Mouse (Mus musculus): ENCODE data around the gene A430033K04Rik.

Gene A430033K04Rik

DNA sequence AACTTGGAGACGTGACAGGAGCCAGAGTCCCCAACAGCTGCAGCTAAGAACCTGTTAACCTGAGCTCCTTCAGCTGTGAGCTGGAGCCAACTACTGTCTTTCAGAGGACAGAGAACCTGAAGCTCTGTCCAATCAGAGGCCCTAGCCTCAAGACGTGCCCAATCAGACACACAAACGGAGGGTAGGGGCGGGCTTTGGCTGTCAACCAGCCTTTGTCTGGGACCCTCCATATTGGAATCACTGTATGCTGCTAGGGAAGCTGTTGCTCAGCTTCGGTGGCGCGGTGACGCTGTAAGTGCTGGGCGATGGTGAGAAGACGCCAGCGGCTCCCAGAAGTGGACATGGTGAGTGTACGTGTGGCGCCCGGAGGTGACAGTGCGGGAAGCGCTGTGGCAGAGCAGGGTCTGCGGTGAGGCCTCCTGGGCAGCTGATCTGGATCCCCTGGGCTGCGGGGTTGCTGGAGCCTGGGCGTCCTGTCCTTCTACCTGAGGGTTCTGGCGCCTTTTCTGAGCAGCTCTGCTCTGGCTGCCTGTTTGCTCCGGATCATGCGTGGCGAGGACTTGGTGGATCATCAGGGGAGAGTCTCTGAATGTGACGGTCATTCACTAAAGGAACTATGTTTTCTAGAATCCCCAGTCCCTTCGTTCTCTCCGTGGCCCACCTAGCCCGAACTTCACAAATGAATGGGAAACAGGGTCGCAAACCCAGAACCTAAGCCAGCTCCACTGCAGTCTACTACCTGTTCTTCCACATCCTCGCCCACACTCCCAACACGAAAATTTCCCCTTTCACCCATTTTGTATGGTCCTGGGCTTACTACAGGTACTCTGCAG is at the start of gene A430033K04Rik:
TSS of gene A430033K04Rik (plus strand) at position 215 of the 833 bp plus-strand sequence.
- in situ Hi-C loops (cut with MboI), result no loop called here

DNA sequence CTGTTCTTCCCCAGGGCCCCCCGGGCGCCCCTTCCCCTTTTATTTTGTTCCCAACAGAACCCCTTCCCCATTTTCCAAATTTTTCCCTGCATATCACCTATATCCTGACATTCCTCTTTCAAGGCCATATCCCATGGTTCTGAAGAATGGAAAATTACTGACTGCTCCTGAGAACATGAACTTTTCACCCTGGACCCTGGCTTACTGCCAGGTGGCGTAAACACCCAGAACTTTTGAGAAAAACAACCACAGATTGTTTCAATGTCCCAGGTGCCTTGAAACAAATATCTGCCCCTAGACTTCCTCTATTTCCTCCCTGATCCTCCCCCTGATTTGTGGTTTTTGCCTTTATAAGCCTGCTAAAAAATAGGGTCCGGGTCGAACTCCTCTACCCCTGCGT is 35.3 kb upstream of the A430033K04Rik start:
- in situ Hi-C loops (cut with MboI), result no loop called here

DNA sequence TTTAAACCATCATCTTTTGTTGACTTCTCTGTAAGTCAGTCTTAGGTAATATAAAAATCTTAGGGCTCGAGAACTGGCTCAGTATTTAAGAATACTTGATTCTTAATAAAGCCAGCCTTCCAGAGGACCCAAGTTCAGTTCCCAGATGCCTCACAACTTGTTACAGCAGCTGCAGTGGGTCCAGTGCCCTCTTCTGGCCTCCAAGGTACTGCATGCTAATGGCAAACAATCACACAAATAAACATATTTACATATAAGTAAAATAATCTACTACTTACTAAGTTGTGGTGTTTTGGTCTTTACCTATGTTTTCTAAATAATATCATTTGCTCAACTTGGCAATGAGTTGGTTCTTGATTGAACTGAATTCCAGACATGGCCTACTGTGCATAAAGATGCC is 4.3 kb upstream of the A430033K04Rik start:
- in situ Hi-C loops (cut with MboI), result no loop called here

DNA sequence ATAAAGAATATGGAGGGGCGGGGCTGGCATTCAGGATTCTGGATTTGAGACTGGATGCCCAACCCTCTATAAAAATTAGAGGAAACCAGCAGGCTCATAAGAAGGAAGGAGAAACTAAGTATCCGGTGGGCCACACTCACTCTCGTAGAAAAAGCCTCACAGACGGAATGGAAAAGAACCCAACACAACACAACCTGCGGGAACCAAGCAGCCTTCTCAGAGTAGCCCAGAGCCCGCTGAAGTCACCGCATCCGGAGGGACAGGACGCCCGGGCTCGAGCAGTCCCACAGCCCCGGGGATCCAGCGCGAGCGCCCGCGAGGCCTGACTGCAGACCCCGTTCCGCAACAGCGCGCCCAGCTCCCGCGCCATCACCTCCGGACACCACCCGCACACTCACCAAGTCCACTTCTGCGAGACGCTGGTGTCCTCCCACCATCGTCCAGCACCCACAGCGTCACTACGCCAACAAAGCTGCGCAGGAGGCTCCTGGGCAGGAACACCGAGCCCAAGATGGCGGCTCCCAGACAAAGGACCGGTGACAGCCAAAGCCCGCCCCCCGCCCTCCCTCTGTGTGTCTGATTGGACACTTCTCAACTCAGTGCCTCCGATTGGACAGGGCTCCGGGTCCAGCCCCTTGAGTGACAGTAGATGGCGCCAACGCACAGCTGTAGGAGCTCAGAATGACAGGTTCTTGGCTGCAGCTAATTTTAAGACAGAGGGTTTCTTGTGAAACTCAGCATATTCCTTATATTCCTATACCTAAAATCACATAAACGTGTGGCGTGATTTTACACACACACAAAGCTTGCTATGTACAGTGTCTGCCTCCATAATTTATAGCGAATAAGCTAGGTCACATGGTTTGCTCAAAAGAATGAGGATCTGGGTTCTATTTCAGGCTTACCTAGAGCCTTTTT is 3.2 kb upstream of the A430033K04Rik start, which contains the start of gene Zfp68:
TSS of gene Zfp68 (minus strand) at position 551 of the 918 bp plus-strand sequence.
- in situ Hi-C loops (cut with MboI), result no loop called here

DNA sequence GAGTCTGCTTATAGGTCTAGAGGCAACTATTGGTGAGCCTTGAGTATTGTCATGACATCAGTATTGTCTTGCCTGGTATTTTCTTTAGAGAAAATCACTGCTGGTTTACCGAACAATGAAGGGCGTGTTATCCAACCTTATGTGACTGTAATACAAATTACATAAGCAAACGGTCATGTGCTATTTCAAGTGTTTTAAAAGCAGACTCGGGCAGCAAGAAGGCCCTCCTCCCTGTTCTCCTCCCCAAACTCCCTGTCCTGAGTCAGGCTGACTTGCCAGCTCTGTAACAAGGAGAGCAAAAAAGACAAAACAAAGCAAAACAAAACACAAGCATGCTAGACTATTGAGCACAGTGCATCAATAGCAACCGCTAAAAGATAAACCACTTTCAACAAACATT is 1.8 kb upstream of the A430033K04Rik start:
- in situ Hi-C loops (cut with MboI), result no loop called here

DNA sequence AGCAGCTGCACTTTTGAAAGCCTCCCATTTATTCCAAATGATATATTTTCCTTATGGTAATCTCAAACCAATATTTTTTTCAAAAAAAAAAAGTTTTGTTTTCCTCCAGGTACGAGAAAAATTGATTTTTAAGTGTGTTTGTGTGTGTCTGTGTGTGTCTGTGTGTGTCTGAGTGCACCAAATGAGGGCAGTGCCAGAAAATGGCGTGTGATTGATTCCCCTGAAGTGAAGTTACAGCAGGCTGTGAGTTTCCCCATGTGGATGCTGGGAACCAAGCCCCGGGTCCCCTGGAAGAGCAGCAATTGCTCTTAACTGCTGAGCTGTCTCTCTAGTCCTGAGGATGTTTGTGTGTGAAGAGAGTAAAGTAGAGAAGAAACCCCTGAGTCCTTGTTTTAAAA is 818 bp downstream of the A430033K04Rik start:
- in situ Hi-C loops (cut with MboI), result no loop called here

DNA sequence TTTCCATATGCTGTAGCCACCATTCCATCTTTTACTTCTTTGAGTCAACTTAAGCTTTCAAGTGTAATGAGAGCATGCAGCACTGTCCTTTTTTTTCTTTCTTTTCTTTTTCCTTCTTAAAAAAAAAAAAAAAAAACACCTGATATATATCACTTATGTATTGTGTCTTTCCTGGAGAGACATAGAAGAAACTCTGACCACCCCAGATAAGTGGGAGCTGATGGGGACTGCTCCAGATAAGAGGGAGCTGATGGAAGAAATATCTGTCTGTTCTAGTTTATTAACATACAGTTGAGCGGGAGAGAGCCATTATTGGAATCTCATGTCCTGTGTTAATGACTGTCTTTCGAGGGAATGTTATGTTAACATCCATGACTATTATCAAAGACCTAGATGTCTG is 13.8 kb downstream of the A430033K04Rik start:
- in situ Hi-C loops (cut with MboI), result no loop called here

DNA sequence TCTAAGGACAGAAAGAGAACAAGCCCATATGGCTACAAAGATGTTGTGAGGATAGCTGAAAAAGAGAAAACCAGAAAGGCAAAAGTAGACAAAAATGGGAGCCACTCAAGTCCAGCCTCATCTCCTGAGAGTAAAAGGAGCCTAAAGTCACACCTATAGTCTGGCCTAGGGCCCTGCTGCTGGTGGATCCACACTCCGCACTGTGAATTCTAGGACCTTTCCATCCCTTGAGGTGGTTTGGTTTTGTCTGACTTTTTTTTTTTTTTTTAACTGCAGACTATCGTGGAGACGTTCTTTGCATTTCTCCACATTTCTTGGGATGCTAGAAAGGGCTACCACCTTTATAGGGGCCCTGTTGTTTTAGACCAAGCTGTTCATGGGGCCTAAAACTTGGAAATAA is 18.4 kb downstream of the A430033K04Rik start:
- in situ Hi-C loops (cut with MboI), result no loop called here

DNA sequence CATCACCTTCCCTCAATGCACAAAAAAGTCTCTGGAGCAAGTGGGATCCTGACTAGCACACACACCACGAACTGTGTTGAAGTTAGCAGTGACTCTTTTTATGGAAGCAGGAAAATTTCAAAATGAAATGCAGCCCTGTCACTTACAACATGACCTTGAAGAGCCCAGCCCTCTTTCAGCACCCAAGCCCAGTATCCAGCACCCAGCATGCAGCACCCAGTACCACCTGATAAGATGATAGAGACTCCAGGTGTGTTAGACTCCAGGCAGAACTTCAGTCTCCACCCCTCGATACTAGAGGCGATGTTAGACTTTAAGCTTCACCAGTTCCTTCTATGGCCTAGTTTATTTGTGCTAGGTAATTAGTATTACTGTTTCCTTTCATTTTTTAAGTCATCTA is 19.1 kb downstream of the A430033K04Rik start:
- in situ Hi-C loops (cut with MboI), result no loop called here

DNA sequence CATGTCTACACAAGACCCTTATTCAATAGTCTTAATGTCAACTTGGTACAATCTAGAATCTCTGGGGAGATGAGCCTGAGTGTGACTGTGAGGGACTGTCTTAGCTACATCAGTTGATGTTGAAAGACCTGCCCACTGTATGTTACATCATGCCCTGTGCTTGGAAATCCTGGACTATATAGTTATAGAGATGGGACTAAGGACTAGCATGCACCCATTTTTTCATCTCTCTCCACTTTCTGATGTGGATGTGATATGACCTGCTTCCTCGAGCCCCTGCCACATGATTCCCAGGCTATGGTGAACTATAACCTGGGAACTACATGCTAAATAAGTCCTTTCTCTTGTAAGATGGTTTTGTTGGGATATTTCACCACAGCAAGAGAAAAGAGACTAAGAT is 30.3 kb downstream of the A430033K04Rik start:
- in situ Hi-C loops (cut with MboI), result no loop called here

DNA sequence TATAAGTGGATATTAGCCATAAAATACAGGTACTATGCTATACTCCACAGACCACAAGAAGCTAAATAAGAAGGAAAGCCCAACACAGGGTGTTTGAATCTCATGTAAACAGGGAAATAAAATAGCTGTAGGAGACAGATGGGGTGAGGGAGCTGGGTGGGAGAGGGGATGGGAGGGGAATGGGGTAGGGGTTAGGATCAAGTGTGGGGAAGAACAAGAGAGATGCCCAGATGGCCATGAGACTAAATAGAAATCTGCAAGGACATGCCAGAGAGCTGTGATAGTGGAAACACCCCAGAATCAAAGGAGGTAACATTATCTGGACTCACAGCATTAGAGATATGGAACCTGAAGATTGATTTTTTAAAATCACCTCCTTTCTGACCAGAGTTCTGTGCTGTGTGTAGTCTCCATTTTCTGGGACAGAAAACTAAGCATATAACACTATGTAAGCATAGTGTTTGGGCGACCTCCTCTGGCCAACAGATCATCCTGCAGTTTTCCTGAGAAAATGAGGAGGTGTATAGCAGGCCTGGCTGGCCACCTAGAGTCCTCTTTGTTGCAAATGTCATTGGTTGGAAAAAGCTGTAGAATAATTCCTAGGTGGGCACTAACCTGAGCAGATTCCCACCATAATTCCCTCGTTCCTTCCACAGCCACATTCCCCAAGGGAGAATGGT is 34.0 kb downstream of the A430033K04Rik start:
- in situ Hi-C loops (cut with MboI), result no loop called here

DNA sequence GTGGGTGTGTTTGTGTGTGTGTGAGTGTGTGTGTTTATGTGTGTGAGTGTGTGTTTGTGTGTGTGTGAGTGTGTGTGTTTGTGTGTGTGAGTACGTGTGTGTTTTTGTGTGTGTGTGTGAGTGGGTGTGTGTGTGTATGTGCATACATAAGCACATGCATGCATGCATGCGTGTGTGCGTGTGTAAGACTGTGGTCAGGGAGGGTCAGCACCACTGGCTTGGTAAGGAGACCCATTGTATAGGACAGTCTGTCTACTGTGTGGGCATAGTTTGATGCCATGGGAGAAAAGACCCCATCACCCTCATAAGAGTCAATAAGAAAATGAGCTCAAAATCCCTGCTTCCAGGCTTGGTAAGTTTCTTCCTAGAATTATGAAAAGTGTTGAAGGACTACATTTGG is 34.7 kb downstream of the A430033K04Rik start:
- in situ Hi-C loops (cut with MboI), result no loop called here

DNA sequence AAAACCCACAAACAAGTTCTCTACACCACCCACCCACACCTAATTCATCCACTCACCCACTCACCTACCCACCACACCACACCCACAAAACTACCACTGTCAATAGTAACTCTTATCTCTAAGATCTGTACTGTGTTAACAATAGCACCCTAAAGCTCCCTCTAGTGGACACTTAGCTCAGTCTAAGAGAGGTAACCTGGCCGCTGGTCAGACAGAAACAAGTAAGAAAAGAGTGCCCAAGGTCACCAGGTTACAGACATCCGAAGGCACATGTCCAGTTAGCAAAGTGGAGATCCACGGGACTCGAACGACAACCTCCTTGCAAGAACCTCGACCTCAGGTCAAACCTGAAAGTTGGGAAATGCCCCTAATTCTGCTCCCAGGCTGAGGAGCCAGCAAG is 35.2 kb downstream of the A430033K04Rik start:
- in situ Hi-C loops (cut with MboI), result no loop called here

DNA sequence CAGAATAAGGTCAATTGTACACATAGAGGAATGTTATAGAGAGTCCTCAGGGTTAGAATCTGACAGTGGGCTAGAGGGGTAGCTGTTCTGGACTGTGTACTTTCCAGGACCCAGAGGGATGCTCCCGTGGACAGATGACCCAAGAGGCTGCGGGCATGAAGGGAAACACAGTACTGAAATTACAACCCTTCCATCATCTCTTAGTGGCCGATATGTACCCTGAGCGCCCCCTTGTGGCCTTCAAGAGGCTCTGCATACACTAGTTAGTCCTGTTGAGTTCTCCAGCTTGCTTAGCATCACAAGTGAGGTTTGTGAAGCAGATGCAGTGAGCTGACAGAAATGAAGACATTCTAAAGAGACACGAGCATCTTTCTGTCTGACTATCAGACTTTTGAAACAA is 36.3 kb downstream of the A430033K04Rik start:
- in situ Hi-C loops (cut with MboI), result no loop called here

DNA sequence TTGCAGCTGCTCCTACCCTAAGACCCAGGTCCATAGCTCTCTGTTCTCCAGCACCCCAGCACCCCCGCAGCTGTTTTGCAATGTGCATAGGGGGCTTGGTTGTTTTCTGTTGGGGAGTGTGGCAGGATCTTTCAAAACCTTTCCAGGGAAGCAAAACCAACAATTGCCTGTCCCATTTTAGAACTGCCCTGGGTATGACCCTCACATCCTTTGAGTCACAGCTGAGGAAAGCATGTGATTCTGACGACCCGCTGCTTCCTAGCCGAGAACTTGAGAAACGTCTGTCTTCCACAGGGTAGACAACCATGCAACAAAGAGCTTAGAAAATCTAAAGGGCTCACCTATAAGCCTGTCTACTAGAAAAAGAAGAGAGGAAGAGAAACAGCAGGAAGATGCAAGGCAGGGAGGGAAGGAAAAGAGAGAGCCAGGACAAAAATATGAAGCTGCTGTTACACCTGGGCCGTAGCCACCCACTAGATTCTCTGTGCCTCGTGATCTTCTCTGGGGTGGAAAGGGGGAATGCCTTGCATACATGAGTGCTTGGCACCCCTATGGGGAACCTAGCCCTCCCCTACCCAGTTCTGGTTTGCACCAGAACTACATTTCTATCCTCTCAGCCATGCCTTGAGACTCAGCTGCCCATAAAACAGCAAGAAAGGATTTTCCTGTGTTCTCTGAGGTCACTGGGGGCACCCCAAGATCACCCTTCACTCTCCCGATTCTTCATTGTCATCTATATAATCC is 60.5 kb downstream of the A430033K04Rik start:
- in situ Hi-C loops (cut with MboI), result no loop called here

DNA sequence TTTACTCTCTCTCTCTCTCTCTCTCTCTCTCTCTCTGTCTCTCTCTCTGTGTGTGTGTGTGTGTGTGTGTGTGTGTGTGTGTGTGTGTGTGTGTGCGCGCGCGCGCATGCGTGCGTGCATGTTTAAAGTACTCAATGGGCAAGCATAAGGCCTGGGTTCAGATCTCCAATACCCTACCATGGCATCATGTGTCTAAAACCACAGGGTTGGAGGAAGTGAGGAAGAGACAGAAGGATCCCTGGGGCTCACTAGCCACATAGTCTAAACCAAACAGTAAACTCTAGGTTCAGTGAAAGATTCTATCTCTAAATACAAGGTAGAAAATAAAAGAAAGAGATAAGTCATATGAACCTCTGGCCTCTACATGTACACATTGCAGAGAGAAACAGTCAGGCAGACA is 61.2 kb downstream of the A430033K04Rik start:
- in situ Hi-C loops (cut with MboI), result no loop called here

DNA sequence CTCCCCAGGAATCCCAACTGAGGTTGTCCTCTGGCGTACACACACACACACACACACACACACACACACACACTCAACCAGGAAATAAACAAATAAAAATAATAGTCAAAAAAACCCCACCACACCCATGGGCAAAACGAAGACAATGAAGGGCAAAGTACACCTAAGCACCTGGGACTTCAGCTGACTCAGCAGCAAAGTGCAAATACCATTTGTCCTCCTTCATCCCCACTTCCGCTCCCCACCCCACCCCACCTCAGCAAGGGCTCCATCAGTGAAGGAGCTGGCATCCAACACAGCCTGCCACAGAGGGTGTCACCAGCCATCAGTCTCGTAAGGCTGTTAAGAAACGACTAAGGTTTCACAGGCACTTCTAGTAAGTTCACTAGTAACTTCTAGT is 64.8 kb downstream of the A430033K04Rik start:
- in situ Hi-C loops (cut with MboI), result no loop called here

DNA sequence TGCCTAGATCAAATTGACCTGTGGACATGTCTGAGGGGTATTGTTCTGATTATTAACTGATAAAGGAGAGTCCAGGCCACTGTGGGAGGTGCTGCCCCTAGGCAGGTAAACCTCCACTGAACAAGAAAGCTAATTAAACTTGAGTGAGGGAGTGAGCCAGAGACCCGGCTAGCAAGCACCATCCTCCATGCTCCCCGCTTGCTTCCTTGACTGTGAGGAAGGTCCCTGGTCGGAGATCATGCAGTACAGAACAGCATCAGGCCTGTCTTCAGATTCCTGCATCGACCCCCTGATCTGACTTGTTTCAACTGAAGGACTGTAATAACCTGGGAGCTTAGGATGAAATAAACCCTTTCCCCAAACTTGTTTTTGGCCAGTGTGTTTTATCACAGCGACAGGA is 66.6 kb downstream of the A430033K04Rik start:
- in situ Hi-C loops (cut with MboI), result no loop called here

DNA sequence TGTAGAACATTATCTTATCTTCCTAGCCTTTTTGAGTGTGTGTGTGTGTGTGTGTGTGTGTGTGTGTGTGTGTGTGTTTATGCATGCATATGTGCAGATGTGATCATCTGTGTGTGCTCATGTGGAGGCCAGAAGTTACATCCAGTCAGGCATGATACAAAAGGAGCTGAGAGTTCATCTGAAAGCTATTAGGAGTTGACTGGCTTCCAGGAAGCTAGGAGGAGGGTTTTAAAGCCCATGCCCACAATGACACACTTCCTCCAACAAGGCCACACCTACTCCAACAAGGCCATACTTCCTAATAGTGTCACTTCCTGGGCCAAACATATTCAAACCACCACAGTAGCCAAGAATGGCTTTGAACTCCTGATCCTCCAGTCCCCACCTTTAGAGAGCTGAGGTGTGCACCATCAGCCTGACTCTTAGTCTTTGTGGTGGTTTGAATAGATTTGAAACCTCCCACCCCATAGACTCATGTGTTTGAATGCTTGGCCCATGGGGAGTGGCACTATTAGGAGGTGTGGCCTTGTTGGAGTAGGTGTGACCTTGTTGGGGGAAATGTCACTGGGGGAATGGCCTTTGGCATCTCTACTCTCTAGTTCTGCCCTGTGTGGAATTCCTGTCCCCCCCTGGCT is 70.4 kb downstream of the A430033K04Rik start:
- in situ Hi-C loops (cut with MboI), result no loop called here

DNA sequence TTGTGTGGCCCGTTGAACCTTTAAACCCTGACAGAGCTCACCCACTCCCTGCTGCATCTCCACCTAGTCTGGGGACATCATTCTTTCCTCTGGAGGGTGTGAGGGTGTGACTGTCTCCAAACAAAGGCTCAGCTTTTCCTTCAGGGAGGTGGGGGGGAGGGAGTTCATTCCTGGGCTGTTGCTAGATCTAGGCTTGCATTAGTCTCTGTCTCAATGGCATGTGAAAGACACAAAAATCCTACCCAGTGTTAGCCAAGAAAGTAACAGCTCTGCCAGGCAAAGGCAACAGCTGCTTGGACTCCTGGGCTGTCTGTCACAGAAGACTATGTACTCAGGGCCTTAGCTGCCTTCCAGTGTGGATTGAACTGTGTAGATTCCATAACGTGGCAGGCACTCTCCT is 71.4 kb downstream of the A430033K04Rik start:
- in situ Hi-C loops (cut with MboI), result no loop called here

Data from mature B cell (primary cell).